Mouse (Mus musculus): ENCODE data around the gene Pdzd7.
"Not testable (repeated sequence)": the region's sequence is repeated elsewhere in the genome, so short reads cannot be mapped to it uniquely, and the experiment has no call there.

The Pdzd7 gene

GRCm38 (mm10) chr19:45058841-45059240 is 13.3 kb upstream of the Pdzd7 start:
- DNase-seq (ENCODE audit: low spot score in 2 of 2), result no peak

GRCm38 (mm10) chr19:45058113-45058839 is 12.8 kb upstream of the Pdzd7 start:
- peak; percentile 84 to 87 for DNase-seq (ENCODE audit: low spot score in 2 of 2)

- no peak for DNase-seq (ENCODE audit: low spot score in 2 of 2)
Observed at GRCm38 (mm10) chr19:45057724-45058112, 12.2 kb upstream of the Pdzd7 start.

- DNase-seq (ENCODE audit: low spot score in 2 of 2), result peak; percentile 58 to 59
Observed at GRCm38 (mm10) chr19:45056908-45057698, 11.6 kb upstream of the Pdzd7 start.

- no peak for DNase-seq (ENCODE audit: low spot score in 2 of 2)
Observed at GRCm38 (mm10) chr19:45056364-45056763, 10.8 kb upstream of the Pdzd7 start.

GRCm38 (mm10) chr19:45054892-45055690 is 9.6 kb upstream of the Pdzd7 start:
- DNase-seq (ENCODE audit: low spot score in 2 of 2), result no peak

GRCm38 (mm10) chr19:45053451-45053850 is 7.9 kb upstream of the Pdzd7 start:
- no peak for DNase-seq (ENCODE audit: low spot score in 2 of 2)

- no peak for DNase-seq (ENCODE audit: low spot score in 2 of 2)
Observed at GRCm38 (mm10) chr19:45049523-45049922, 4.0 kb upstream of the Pdzd7 start.

GRCm38 (mm10) chr19:45048644-45049365 is 3.3 kb upstream of the Pdzd7 start:
- no peak for DNase-seq (ENCODE audit: low spot score in 2 of 2)

- DNase-seq (ENCODE audit: low spot score in 2 of 2), result peak; percentile 34 to 48
Observed at GRCm38 (mm10) chr19:45047935-45048643, 2.6 kb upstream of the Pdzd7 start.

GRCm38 (mm10) chr19:45047417-45047934 is 2.0 kb upstream of the Pdzd7 start, which contains the start of gene Sfxn3:
Gene Sfxn3, plus strand, starts transcription at chr19:45047503.
- DNase-seq (ENCODE audit: low spot score in 2 of 2), result peak; percentile 73 to 77

- DNase-seq (ENCODE audit: low spot score in 2 of 2), result peak; percentile 69 to 70
Observed at GRCm38 (mm10) chr19:45046523-45047321, 1.2 kb upstream of the Pdzd7 start.

- no peak for DNase-seq (ENCODE audit: low spot score in 2 of 2)
Observed at GRCm38 (mm10) chr19:45045236-45045635, 281 bp downstream of the Pdzd7 start.

- DNase-seq (ENCODE audit: low spot score in 2 of 2), result no peak
Observed at GRCm38 (mm10) chr19:45044389-45044927, 1.1 kb downstream of the Pdzd7 start.

GRCm38 (mm10) chr19:45040214-45040613 is 5.3 kb downstream of the Pdzd7 start:
- DNase-seq (ENCODE audit: low spot score in 2 of 2), result no peak

- DNase-seq (ENCODE audit: low spot score in 2 of 2), result not testable (repeated sequence)
Observed at GRCm38 (mm10) chr19:45038198-45038597, 7.3 kb downstream of the Pdzd7 start.

GRCm38 (mm10) chr19:45036867-45037266 is 8.7 kb downstream of the Pdzd7 start:
- peak in 1 of 2 experiments; percentile 67 for DNase-seq (ENCODE audit: low spot score in 2 of 2)

GRCm38 (mm10) chr19:45032570-45033332 is 12.8 kb downstream of the Pdzd7 start:
- DNase-seq (ENCODE audit: low spot score in 2 of 2), result no peak

- DNase-seq (ENCODE audit: low spot score in 2 of 2), result peak in 1 of 2 experiments; percentile 76
Observed at GRCm38 (mm10) chr19:45031780-45032179, 13.7 kb downstream of the Pdzd7 start.

Data from thymus, postnatal 10 days (tissue).